Mouse (Mus musculus) liver, adult 2 months (tissue): ENCODE results near the gene Frat2.

Experiments used
- CTCF ChIP-seq: fragments of 200-500 bp; IDR thresholded peaks from 2 replicates; pipeline ENCODE4 v1.5.1; 2011; ENCODE audit warnings: low read depth, low read length, control low read depth
- POLR2A ChIP-seq: fragments of 200-500 bp; IDR thresholded peaks from 2 replicates; pipeline ENCODE4 v1.6.1; 2011; ENCODE audit warnings: low read length, control low read depth; ENCODE audit not compliant: insufficient read depth; ENCODE audit errors: extremely low read depth

- TF ChIP-seq CTCF (no peak), POLR2A (no peak)
Observed at GRCm38 (mm10) chr19:41797536-41797935, 50.4 kb downstream of the Frat2 start.
